Mouse (Mus musculus) lung, postnatal 0 days (tissue): ENCODE data around the gene Rtkn2. TPM values are rescaled to one million over a fixed set of nuclear protein-coding genes. Genes with fewer than 3 reads are reported as not detected.
A peak's percentile ranks its signal among the peaks of the same experiment; 100 is the strongest.

Experiments
- ATAC-seq: fragments of 200-750 bp; cut with Nextera tagmentation; 2 replicates; pipeline ENCODE4 v1.8.0; 2017; ENCODE audit warnings: moderate library complexity
- DNase-seq: peaks from one replicate; pipeline ENCODE4 v3.0.0-alpha.2; 2016; ENCODE audit warnings: low spot score
- H3K27ac ChIP-seq: fragments of 300-500 bp; sonication (generic); 2 replicates; pipeline ENCODE4 v1.5.1; 2014; ENCODE audit warnings: antibody characterized with exemption, mild to moderate bottlenecking, low read length, mixed read lengths
- H3K27me3 ChIP-seq: fragments of 300-500 bp; sonication (generic); replicated peaks from 2 replicates; pipeline ENCODE4 v1.6.1; 2014; ENCODE audit warnings: low read length, mixed read lengths; ENCODE audit not compliant: insufficient read depth
- H3K36me3 ChIP-seq: fragments of 300-500 bp; sonication (generic); 2 replicates; pipeline ENCODE4 v1.6.1; 2014; ENCODE audit warnings: low read length, mixed read lengths; ENCODE audit not compliant: insufficient read depth
- H3K4me1 ChIP-seq: fragments of 300-500 bp; sonication (generic); 2 replicates; pipeline ENCODE4 v1.6.1; 2014; ENCODE audit warnings: antibody characterized with exemption, low read depth, low read length, mixed read lengths; ENCODE audit not compliant: insufficient read depth
- H3K4me2 ChIP-seq: fragments of 300-500 bp; sonication (generic); replicated peaks from 2 replicates; pipeline ENCODE4 v1.6.1; 2014; ENCODE audit warnings: low read depth, mild to moderate bottlenecking, low read length, moderate library complexity, mixed read lengths
- H3K4me3 ChIP-seq: fragments of 300-500 bp; sonication (generic); 2 replicates; pipeline ENCODE4 v1.5.1; 2014; ENCODE audit warnings: low read depth, low read length
- H3K9ac ChIP-seq: fragments of 300-500 bp; sonication (generic); replicated peaks from 2 replicates; pipeline ENCODE4 v1.6.1; 2014; ENCODE audit warnings: low read depth, mild to moderate bottlenecking
- H3K9me3 ChIP-seq: fragments of 300-500 bp; sonication (generic); 2 replicates; pipeline ENCODE4 v1.6.1; 2016; ENCODE audit warnings: low read length, mixed read lengths
- CTCF ChIP-seq: IDR thresholded peaks from 2 replicates; pipeline ENCODE4 v1.5.1; 2016; ENCODE audit warnings: antibody characterized with exemption, mild to moderate bottlenecking
- EP300 ChIP-seq: IDR thresholded peaks from 2 replicates; pipeline ENCODE4 v1.6.1; 2016; ENCODE audit warnings: antibody characterized with exemption, mild to moderate bottlenecking, control low read depth
- WGBS: fragments of 180-500 bp; shearing (Covaris S2); extraction: QIAGEN DNeasy Blood & Tissue Kit; methylation state at CpG from one replicate; pipeline ENCODE4 v1.1.7; 2014; 5-methylcytosine and 5-hydroxymethylcytosine counted together
- polyA plus RNA-seq: library from polyadenylated mRNA; unstranded; fragments of >200 nt; fragmentation: Nextera tagmentation; extraction: Ambion mirVana; gene quantifications from 2 replicates; pipeline ENCODE4 v1.2.1, GENCODE M21; 2015

Gene Rtkn2
- polyA plus RNA-seq, 1 experiment from 2014 or later = 207 TPM

DNA sequence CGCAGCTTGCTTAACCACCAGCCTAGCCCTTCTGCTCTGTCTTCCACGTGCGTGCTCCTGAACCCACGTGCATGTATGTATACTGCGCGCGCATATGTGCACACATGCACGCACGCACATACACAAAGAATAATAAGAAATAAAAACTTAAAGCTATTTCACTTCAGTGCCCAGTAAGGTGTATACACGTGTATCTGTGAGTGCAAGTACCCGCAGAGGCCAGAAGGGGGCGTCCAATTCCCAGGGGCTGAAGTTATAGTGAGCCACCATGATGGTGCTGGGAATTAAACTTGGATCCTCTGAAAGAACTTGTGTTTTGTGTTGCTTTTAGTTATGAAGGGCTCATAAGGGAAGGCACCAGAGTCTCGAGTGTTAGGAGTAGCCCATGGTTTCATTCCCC, 71.5 kb downstream of the Rtkn2 start:
- no peak for ATAC-seq
- TF ChIP-seq EP300 (no peak), CTCF (peak; percentile 36; the same call in 1 of the 2 replicates)

DNA sequence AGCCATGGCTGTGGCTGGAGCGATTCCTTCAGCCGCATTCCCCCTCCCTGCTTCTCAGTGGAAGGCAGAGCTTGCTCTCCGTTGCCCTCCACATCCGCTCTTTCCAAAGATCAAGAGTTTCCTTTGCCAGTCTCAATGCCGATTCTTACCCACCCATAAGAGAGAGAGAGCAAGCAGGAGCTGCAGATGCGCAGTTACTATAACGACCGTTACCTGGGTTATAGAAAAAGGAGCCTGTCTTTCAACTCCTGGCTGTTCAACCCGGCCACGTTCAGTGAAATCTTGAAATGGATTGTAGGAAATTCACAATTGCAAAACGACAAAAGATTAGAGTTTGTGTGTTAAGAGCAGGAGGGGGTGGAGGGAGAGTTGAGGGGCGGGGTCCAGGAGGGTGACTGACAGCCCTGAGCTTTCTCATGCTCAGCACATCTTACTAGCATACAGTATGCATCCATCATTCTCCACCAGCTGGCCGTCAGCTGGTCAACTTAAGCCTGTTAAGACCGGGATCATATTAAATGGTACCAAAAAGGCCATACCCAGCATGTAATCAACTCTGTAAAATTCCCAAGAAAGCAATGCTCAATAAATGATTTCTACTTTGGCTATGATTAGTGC, 72.1 kb downstream of the Rtkn2 start:
- ATAC-seq (no peak), DNase-seq (no peak)
- no peaks in the 10 kb centered on the region for H3K4me1 ChIP-seq
- H3K27ac ChIP-seq = no peak overlapping the region
- no peaks in the 10 kb centered on the region for H3K27me3 ChIP-seq
- H3K4me3 ChIP-seq = no peak overlapping the region
- H3K36me3 ChIP-seq = no peaks in the 10 kb centered on the region
- no peak overlapping the region for H3K9ac ChIP-seq
- WGBS = 85% methylated on average over 14 of the region's 14 CpGs
- H3K4me2 ChIP-seq = no peak overlapping the region
- no peaks in the 10 kb centered on the region for H3K9me3 ChIP-seq
- TF ChIP-seq CTCF (no peak), EP300 (no peak)

More for the DNA sequence above, 71.5 kb downstream of the Rtkn2 start:
- H3K9me3 ChIP-seq = no peaks in the 10 kb centered on the region
- WGBS = 88% methylated on average over 13 of the region's 13 CpGs
- H3K27me3 ChIP-seq = no peaks in the 10 kb centered on the region
- H3K36me3 ChIP-seq = no peaks in the 10 kb centered on the region
- H3K9ac ChIP-seq = no peak overlapping the region
- H3K4me2 ChIP-seq = no peak overlapping the region
- H3K4me1 ChIP-seq = no peaks in the 10 kb centered on the region
- H3K27ac ChIP-seq = no peak overlapping the region
- no peak overlapping the region for H3K4me3 ChIP-seq
- DNase-seq = no peak

DNA sequence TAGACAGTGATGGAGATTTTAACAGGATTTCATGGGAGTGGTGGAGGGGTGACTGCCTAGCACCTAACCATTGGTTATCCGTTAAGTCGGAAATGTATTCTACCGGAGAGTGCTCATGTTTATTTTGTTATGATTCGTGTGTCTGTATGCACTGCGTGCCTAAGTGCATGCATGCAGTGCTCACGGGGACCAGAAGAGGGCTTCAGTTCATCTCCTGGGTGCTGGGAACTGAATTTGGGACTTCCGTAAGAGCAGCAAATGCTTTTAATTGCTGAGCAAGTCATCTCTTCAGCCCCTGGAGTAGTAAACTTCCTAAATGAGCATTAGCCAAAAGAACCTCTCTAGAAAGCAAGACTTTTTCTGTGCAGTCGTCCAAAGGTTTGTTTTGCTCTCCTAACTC, 72.9 kb downstream of the Rtkn2 start:
- peak; percentile 41 for TF ChIP-seq CTCF
- TF ChIP-seq EP300 = no peak
- H3K4me3 ChIP-seq = no peak overlapping the region
- no peaks in the 10 kb centered on the region for H3K27me3 ChIP-seq
- H3K36me3 ChIP-seq = no peaks in the 10 kb centered on the region
- WGBS = 83% methylated on average over 8 of the region's 8 CpGs
- ATAC-seq = no peak; the same call in 1 of the 2 replicates
- DNase-seq = no peak
- H3K4me1 ChIP-seq = no peaks in the 10 kb centered on the region
- H3K9me3 ChIP-seq = no peaks in the 10 kb centered on the region
- no peak overlapping the region for H3K27ac ChIP-seq
- H3K9ac ChIP-seq = no peak overlapping the region
- H3K4me2 ChIP-seq = no peak overlapping the region

DNA sequence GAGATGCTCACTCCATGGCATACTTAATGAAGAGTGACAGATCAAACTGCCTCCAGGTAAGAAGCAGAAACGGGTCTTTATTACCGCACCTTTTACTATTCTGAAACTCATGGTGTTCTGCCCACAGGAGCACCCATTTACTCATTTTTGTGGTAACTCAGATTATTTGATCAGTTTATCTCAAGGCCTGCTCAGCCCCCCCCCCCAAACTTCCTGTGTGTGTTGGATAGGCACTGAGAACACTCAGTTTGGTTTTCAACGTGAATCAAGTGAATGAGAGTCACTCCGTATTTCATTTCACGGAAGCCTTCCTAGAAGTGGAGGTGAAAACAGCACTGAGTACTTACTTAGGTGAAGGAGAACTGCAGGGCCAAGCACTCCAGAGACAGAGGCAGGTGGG, 74.8 kb downstream of the Rtkn2 start:
- ATAC-seq (no peak), DNase-seq (no peak)
- Histone ChIP-seq H3K9me3 (no peaks in the 10 kb centered on the region), H3K27ac (no peak overlapping the region), H3K36me3 (no peaks in the 10 kb centered on the region), H3K4me2 (no peak overlapping the region), H3K27me3 (no peaks in the 10 kb centered on the region), H3K4me3 (no peak overlapping the region), H3K4me1 (no peaks in the 10 kb centered on the region), H3K9ac (no peak overlapping the region)
- TF ChIP-seq CTCF (no peak), EP300 (no peak)
- 67% methylated on average over 5 of the region's 5 CpGs for WGBS

DNA sequence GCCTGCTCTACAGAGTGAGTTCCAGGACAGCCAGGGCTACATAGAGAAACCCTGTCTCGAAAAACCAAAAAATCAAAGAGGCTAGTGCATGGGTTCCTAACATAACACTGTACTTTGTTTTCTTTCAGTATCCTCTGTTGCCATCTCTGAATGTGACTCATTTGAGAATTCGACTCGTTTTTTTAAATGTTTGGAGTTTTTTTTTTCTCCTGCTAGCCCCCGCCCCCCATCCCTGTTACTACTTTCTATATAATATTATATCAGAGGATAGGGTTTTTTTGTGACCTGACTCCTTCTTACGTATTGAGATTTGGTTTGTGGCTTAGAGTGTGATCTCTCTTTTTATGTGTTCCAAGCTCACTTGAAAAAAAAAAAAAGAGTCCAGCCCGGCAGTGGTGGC, 75.3 kb downstream of the Rtkn2 start:
- no peak for DNase-seq
- Histone ChIP-seq H3K27ac (no peak overlapping the region), H3K4me3 (no peak overlapping the region), H3K27me3 (no peaks in the 10 kb centered on the region), H3K4me2 (no peak overlapping the region), H3K9ac (no peak overlapping the region), H3K9me3 (no peaks in the 10 kb centered on the region), H3K4me1 (no peaks in the 10 kb centered on the region), H3K36me3 (no peaks in the 10 kb centered on the region)
- WGBS = 78% methylated on average over 6 of the region's 6 CpGs
- TF ChIP-seq EP300 (no peak), CTCF (no peak)
- no peak for ATAC-seq

DNA sequence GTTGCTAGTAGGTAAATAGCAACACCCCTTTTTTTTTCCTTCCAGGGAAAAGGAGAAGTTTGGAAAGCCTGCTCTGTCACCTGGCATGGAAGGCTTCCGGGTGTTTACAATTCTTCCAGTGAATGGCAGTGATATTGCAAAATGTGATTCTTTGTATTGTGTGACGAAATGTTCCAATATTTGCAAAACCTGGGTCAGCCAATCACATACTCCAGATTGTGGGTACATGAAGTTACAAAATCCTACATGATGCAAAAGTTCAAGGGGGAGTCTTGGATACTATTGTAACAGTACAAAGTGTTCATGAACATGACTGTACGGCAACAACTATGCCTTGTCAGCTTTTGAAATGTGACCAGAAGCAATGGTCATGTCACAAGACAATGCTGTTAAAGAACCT, 78.5 kb downstream of the Rtkn2 start:
- H3K9ac ChIP-seq = no peak overlapping the region
- peak; percentile 88 for ATAC-seq
- no peaks in the 10 kb centered on the region for H3K4me1 ChIP-seq
- no peak overlapping the region for H3K4me3 ChIP-seq
- H3K36me3 ChIP-seq = no peaks in the 10 kb centered on the region
- no peaks in the 10 kb centered on the region for H3K27me3 ChIP-seq
- H3K9me3 ChIP-seq = no peaks in the 10 kb centered on the region
- no peak for TF ChIP-seq CTCF
- peak; percentile 100 for TF ChIP-seq EP300
- no peak overlapping the region for H3K4me2 ChIP-seq
- peak; percentile 96 for DNase-seq
- H3K27ac ChIP-seq = peak overlapping the region; percentile 81
- 47% methylated on average over 3 of the region's 3 CpGs for WGBS

DNA sequence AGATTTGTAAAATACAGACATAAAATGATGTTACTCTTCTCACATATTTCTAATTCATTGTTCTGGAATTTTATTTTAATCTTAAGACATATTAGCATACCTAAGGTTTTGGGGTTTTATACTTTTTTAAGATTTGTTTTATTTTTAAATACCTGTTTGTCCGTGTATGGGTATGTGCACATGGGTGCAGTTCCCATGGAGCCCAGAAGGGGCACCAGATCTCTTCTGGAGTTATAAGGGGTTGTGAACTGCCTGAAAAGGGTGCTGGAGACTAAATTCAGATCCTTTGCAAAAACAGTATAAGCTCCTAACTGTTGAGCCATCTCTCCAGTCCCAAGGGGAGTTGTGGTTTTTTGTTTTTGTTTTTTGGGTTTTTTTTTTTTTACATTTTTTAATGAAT, 79.0 kb downstream of the Rtkn2 start:
- no peak overlapping the region for H3K9ac ChIP-seq
- peak; percentile 46 for TF ChIP-seq CTCF
- TF ChIP-seq EP300 = no peak
- no peaks in the 10 kb centered on the region for H3K27me3 ChIP-seq
- no peak for DNase-seq
- 93% methylated on average over 1 of the region's 1 CpGs for WGBS
- no peak for ATAC-seq
- H3K4me2 ChIP-seq = no peak overlapping the region
- no peak overlapping the region for H3K4me3 ChIP-seq
- no peaks in the 10 kb centered on the region for H3K4me1 ChIP-seq
- H3K36me3 ChIP-seq = no peaks in the 10 kb centered on the region
- no peaks in the 10 kb centered on the region for H3K9me3 ChIP-seq
- H3K27ac ChIP-seq = peak overlapping the region; percentile 64; the same call in 1 of the 2 replicates
